Mouse (Mus musculus): ENCODE measurements at regions not wholly inside any gene's neighbourhood (a gene's known extent, or its start where the extent isn't known, plus 50 kb on each side); places are given as distances from the start of the nearest gene placed in this dataset.

DNA sequence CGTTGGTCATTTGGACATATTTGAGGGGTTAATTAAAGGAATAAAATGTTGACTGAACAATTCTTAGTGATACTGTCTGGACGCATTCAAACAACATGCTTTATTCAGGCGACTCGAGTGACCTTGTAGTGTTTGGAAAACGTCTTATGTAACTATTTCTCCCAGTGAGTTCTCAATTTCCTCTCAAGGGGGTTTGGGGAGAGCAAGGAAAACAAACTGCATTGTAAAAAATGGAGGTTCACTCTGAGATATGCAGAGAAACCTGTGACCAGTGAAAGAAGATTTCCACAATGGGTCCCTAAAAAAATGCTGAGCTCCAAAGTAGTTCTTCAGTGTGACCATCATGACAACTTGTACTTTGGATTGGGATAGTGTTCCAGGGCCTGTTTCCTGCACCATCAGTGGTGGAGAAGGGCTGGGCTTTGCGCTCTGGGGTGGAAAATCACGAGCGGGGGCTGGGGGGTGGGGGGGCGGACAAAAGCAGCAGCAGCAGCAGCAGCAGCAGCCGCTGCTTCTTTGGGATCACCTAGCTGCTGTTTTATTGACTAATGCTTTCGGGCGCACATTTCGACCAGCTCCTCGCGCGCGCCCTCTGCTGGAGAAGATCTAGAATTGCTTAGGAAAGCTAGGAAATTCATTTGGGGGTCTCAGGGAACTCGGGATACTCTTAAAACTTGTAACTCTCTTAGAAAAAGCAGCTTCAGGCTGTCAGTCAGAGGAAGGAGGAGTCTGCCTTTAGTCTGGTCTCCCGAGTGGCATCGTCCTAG, 100.6 kb upstream of the Ralgapa2 start:
- no peaks in the 10 kb centered on the region for H3K27me3 ChIP-seq (replicated peaks; ENCODE audit: control insufficient read depth, insufficient read depth, low read length)
- 7% methylated on average over 20 of the region's 20 CpGs for WGBS
- peak overlapping the region; percentile 21 for H3K4me3 ChIP-seq (ENCODE audit: low read length)
- 0 out of 2 replicates have a peak overlapping the region, but pooled peaks have one; percentile 23 for H3K9ac ChIP-seq (ENCODE audit: low read depth, low read length)
- no peaks in the 10 kb centered on the region for H3K9me3 ChIP-seq (ENCODE audit: control insufficient read depth, low read length)
- 0 out of 2 replicates have a peak, but pooled peaks cover 4% of the 10 kb centered on the region for H3K4me1 ChIP-seq (ENCODE audit: control insufficient read depth, insufficient read depth, low read length)
- H3K27ac ChIP-seq (ENCODE audit: low read length): no peak overlapping the region
- H3K36me3 ChIP-seq (ENCODE audit: control insufficient read depth, insufficient read depth, low read length): no peaks in the 10 kb centered on the region
- peak overlapping the region; percentile 55 for H3K4me2 ChIP-seq (ENCODE audit: low read depth, low read length)
- peak; percentile 36 for ATAC-seq

GRCm38 (mm10) chr2:146621167-146621566, 109.0 kb upstream of the Ralgapa2 start:
- H3K9me3 ChIP-seq (ENCODE audit: control insufficient read depth, low read length): no peaks in the 10 kb centered on the region
- no peak overlapping the region for H3K4me3 ChIP-seq (ENCODE audit: low read length)
- H3K36me3 ChIP-seq (ENCODE audit: control insufficient read depth, insufficient read depth, low read length): no peaks in the 10 kb centered on the region
- 7% methylated on average over 5 of the region's 5 CpGs for WGBS
- peak; percentile 76 for ATAC-seq
- H3K4me1 ChIP-seq (ENCODE audit: control insufficient read depth, insufficient read depth, low read length): no peaks in the 10 kb centered on the region; the same call in 1 of the 2 replicates
- no peak overlapping the region for H3K4me2 ChIP-seq (ENCODE audit: low read depth, low read length)
- H3K27me3 ChIP-seq (replicated peaks; ENCODE audit: control insufficient read depth, insufficient read depth, low read length): no peaks in the 10 kb centered on the region
- H3K9ac ChIP-seq (ENCODE audit: low read depth, low read length): no peak overlapping the region
- no peak overlapping the region for H3K27ac ChIP-seq (ENCODE audit: low read length)

DNA sequence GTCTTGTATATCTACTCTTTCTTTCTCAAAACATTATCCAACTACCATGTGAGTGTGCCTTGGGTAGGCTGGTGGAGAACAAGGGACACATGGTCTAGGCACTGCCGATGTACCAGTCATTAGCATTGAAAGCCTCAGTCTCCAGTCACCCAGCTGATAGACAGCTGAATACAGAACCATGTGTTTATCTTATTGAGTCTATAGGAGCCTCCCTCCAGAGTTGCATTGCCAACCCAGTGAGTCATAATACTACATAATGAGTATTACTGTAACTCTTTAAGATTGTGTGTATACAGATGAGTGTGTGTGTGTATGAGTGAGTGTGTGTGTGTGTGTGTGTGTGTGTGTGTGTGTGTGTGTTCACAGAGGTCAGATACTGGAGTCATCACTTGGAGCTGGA, 110.9 kb upstream of the Ralgapa2 start:
- H3K9ac ChIP-seq (ENCODE audit: low read depth, low read length): no peak overlapping the region
- H3K4me1 ChIP-seq (ENCODE audit: control insufficient read depth, insufficient read depth, low read length): no peaks in the 10 kb centered on the region; the same call in 1 of the 2 replicates
- no peaks in the 10 kb centered on the region for H3K36me3 ChIP-seq (ENCODE audit: control insufficient read depth, insufficient read depth, low read length)
- ATAC-seq: no peak
- no peak overlapping the region for H3K4me2 ChIP-seq (ENCODE audit: low read depth, low read length)
- H3K4me3 ChIP-seq (ENCODE audit: low read length): no peak overlapping the region
- H3K27ac ChIP-seq (ENCODE audit: low read length): no peak overlapping the region
- no peaks in the 10 kb centered on the region for H3K9me3 ChIP-seq (ENCODE audit: control insufficient read depth, low read length)
- 76% methylated on average over 1 of the region's 1 CpGs for WGBS
- no peaks in the 10 kb centered on the region for H3K27me3 ChIP-seq (replicated peaks; ENCODE audit: control insufficient read depth, insufficient read depth, low read length)

DNA sequence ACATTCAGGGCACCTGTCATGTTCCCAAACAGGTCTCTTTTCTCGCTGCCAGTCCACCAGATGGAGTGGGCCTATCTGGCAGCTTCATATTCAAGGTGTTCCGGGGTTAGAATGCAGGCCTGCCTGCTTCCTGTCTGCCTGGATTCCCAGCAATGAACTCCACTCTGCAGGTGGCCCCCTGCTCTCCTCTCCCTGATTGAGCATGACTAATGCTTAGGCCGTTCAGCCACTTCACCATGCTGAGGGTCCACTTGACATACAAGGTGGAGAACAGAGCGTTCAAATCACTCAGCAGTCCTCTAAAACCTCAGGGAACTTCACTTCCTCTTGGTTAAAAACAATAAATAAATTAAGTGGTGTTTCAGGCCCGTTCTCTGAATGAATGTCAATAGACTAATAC, 112.1 kb upstream of the Ralgapa2 start:
- 62% methylated on average over 5 of the region's 5 CpGs for WGBS
- no peaks in the 10 kb centered on the region for H3K36me3 ChIP-seq (ENCODE audit: control insufficient read depth, insufficient read depth, low read length)
- ATAC-seq: no peak
- H3K4me1 ChIP-seq (ENCODE audit: control insufficient read depth, insufficient read depth, low read length): no peaks in the 10 kb centered on the region; the same call in 1 of the 2 replicates
- H3K4me2 ChIP-seq (ENCODE audit: low read depth, low read length): no peak overlapping the region
- no peaks in the 10 kb centered on the region for H3K9me3 ChIP-seq (ENCODE audit: control insufficient read depth, low read length)
- H3K4me3 ChIP-seq (ENCODE audit: low read length): no peak overlapping the region
- H3K27ac ChIP-seq (ENCODE audit: low read length): no peak overlapping the region
- H3K9ac ChIP-seq (ENCODE audit: low read depth, low read length): no peak overlapping the region
- H3K27me3 ChIP-seq (replicated peaks; ENCODE audit: control insufficient read depth, insufficient read depth, low read length): no peaks in the 10 kb centered on the region

DNA sequence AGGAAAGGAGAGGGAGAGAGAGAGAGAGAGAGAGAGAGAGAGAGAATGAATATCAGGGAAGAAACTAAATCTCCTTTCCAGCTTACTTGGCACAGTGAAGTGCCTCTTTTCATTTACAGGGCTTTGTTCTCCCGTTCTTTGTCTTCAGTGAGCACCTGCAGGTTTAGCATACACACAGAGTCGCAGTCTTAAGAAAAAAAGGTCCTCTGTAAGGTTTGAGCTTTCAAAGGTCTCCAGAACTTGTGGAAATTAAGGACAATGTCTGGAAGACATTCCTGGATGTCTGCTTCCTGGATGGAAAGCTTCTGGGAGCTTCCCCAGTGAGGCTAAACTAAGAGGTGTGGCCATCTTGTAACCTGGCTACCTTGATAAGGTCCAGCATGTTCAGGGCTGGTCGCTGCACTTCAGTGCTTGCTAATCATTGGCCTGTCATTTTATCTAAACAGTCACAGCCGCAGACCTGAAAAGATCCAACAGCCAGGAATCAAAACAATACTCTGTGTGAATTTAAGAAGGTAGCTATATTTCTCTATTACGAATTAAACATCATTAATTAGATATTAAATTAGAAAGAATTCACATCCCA, 113.1 kb upstream of the Ralgapa2 start:
- Histone ChIP-seq H3K27ac (ENCODE audit: low read length) (no peak overlapping the region), H3K36me3 (ENCODE audit: control insufficient read depth, insufficient read depth, low read length) (no peaks in the 10 kb centered on the region), H3K9me3 (ENCODE audit: control insufficient read depth, low read length) (no peaks in the 10 kb centered on the region), H3K4me2 (ENCODE audit: low read depth, low read length) (no peak overlapping the region), H3K4me3 (ENCODE audit: low read length) (no peak overlapping the region), H3K9ac (ENCODE audit: low read depth, low read length) (no peak overlapping the region), H3K4me1 (ENCODE audit: control insufficient read depth, insufficient read depth, low read length) (no peaks in the 10 kb centered on the region; the same call in 1 of the 2 replicates), H3K27me3 (replicated peaks; ENCODE audit: control insufficient read depth, insufficient read depth, low read length) (no peaks in the 10 kb centered on the region)
- WGBS: 31% methylated on average over 5 of the region's 5 CpGs
- no peak for ATAC-seq

DNA sequence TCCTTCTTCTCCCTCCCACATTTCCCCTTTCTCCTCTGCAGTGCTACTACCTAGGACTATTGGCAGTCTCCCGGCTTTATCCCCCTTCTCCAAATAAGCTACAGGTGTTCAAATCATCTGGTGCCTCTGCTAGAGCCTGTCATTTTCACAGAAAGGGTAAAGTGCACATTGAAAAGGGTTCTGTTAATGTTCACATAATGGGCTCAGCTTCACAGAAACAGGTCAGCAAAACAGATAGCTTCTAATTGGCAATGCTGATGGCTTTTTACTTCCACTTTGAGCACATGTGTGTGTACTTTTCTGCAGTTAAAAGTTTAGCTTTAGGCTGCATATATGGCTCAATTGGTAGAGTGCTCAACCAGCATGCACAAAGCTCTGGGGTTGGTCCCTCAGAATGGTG, 114.4 kb upstream of the Ralgapa2 start:
- Histone ChIP-seq H3K4me1 (ENCODE audit: control insufficient read depth, insufficient read depth, low read length) (no peaks in the 10 kb centered on the region; the same call in 1 of the 2 replicates), H3K4me3 (ENCODE audit: low read length) (no peak overlapping the region), H3K4me2 (ENCODE audit: low read depth, low read length) (no peak overlapping the region), H3K27me3 (replicated peaks; ENCODE audit: control insufficient read depth, insufficient read depth, low read length) (no peaks in the 10 kb centered on the region), H3K9me3 (ENCODE audit: control insufficient read depth, low read length) (no peaks in the 10 kb centered on the region), H3K36me3 (ENCODE audit: control insufficient read depth, insufficient read depth, low read length) (no peaks in the 10 kb centered on the region), H3K9ac (ENCODE audit: low read depth, low read length) (no peak overlapping the region), H3K27ac (ENCODE audit: low read length) (no peak overlapping the region)
- WGBS: 52% methylated on average over 1 of the region's 1 CpGs
- no peak for ATAC-seq

- Histone ChIP-seq H3K4me3 (ENCODE audit: low read length) (no peak overlapping the region), H3K4me2 (ENCODE audit: low read depth, low read length) (no peak overlapping the region), H3K27ac (ENCODE audit: low read length) (no peak overlapping the region), H3K9me3 (ENCODE audit: control insufficient read depth, low read length) (no peaks in the 10 kb centered on the region), H3K36me3 (ENCODE audit: control insufficient read depth, insufficient read depth, low read length) (no peaks in the 10 kb centered on the region), H3K27me3 (replicated peaks; ENCODE audit: control insufficient read depth, insufficient read depth, low read length) (no peaks in the 10 kb centered on the region), H3K9ac (ENCODE audit: low read depth, low read length) (no peak overlapping the region), H3K4me1 (ENCODE audit: control insufficient read depth, insufficient read depth, low read length) (no peaks in the 10 kb centered on the region)
- WGBS: 71% methylated on average over 3 of the region's 3 CpGs
- ATAC-seq: no peak
Observed at GRCm38 (mm10) chr2:146630179-146630578, 118.0 kb upstream of the Ralgapa2 start.

DNA sequence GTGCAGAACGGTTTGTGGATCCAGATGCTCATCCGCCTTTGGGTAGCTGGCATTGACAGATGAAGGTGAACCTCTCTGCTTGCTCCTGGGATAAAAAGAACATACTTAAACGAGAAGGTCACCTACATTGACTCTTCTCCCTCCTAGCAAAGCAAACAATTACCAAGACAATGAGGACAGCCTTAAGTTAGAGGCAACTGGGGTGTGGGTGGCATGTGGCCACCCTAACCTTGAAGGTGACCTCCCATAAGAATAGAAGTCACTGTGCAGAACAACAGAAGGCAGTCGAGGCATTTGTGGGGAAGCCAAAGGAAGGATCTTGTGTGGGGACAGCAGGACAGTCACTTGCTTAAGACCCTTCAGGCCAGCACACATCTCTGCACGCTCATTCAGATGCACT, 119.0 kb upstream of the Ralgapa2 start:
- Histone ChIP-seq H3K4me2 (ENCODE audit: low read depth, low read length) (no peak overlapping the region), H3K27ac (ENCODE audit: low read length) (no peak overlapping the region), H3K27me3 (replicated peaks; ENCODE audit: control insufficient read depth, insufficient read depth, low read length) (no peaks in the 10 kb centered on the region), H3K4me3 (ENCODE audit: low read length) (no peak overlapping the region), H3K36me3 (ENCODE audit: control insufficient read depth, insufficient read depth, low read length) (no peaks in the 10 kb centered on the region), H3K9ac (ENCODE audit: low read depth, low read length) (no peak overlapping the region), H3K4me1 (ENCODE audit: control insufficient read depth, insufficient read depth, low read length) (no peaks in the 10 kb centered on the region), H3K9me3 (ENCODE audit: control insufficient read depth, low read length) (no peaks in the 10 kb centered on the region)
- ATAC-seq: no peak
- WGBS: 71% methylated on average over 5 of the region's 5 CpGs

DNA sequence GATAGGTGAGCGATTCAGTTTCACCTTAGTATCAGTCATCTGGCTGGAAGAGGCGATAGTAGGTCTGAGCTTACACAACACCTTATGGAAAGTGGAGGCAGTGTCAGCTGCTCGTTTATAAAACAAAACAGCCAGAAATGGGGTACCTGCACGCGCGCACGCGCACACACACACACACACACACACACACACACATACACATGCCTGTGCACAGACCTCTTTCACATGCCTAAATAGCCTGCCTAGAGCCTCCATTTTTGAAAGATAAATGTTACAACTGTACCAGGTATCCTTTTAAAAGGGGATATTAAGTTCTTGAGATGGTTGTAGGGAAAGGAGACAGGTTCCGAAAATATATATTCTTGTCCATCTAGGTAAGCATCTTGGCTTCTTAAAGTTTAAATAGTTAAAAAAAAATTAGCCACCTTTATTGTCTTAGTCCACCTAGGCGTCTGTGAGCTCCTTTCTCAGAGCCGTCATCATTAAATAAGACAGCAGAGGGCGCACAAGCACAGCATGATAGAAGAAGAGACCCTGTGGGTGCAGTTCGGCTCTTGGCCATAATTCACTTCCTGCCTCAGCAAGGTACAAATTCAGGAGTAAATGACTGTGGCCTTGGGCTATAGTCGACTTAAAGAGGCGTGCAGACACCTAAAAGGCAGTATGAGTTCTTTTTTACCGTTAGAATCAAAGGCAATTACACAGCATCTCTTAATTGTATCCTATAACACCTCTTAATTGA, 121.4 kb upstream of the Ralgapa2 start:
- Histone ChIP-seq H3K4me2 (ENCODE audit: low read depth, low read length) (no peak overlapping the region), H3K9ac (ENCODE audit: low read depth, low read length) (no peak overlapping the region), H3K9me3 (ENCODE audit: control insufficient read depth, low read length) (no peaks in the 10 kb centered on the region), H3K4me3 (ENCODE audit: low read length) (no peak overlapping the region), H3K27ac (ENCODE audit: low read length) (no peak overlapping the region), H3K36me3 (ENCODE audit: control insufficient read depth, insufficient read depth, low read length) (no peaks in the 10 kb centered on the region), H3K27me3 (replicated peaks; ENCODE audit: control insufficient read depth, insufficient read depth, low read length) (no peaks in the 10 kb centered on the region), H3K4me1 (ENCODE audit: control insufficient read depth, insufficient read depth, low read length) (no peaks in the 10 kb centered on the region)
- WGBS: 50% methylated on average over 16 of the region's 16 CpGs
- ATAC-seq: no peak; the same call in 1 of the 2 replicates
